Mouse (Mus musculus) cerebellum, postnatal 36 days (tissue): Measurements from ENCODE around the gene Ncstn.

Experiments used
- DNase-seq, 2 experiments: peaks; one replicate each; pipeline ENCODE4 v3.0.0; 2021 to 2022; ENCODE audit warnings: mixed read lengths in 2 of 2

The Ncstn gene

GRCm38 (mm10) chr1:172082101-172082898 lies at the start of gene Ncstn, which contains the start of gene Copa:
TSS of gene Ncstn (minus strand) at chr1:172082795.
TSS of gene Copa (plus strand) at chr1:172082529.
- peak; percentile 91 to 94 for DNase-seq

GRCm38 (mm10) chr1:172132319-172132718 lies 49.7 kb upstream of the Ncstn start:
- no peak for DNase-seq

GRCm38 (mm10) chr1:172129780-172130179 lies 47.2 kb upstream of the Ncstn start:
- DNase-seq: no peak

- no peak for DNase-seq
Measured at GRCm38 (mm10) chr1:172129108-172129507, 46.5 kb upstream of the Ncstn start.

DNA sequence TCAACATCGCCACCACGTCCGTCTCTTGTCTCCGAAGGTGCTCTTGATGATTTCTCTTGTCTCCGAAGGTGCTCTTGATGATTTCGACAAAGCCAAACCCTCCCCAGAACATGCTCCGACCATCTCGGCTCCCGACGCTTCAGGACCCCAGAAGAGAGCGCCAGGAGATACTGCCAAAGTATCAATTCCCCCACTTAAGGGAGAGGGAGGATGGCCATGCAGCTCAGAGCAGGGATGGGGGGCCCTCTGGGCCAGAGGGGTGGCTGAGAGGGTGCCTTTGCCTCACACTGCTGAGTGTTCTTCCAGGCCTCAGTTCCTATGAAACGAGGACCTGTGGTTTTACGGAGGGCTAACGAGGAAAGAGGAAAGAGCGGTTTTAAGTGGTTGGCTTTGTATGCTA lies 46.0 kb upstream of the Ncstn start:
- DNase-seq: no peak

GRCm38 (mm10) chr1:172127487-172127886 lies 44.9 kb upstream of the Ncstn start:
- DNase-seq: no peak

GRCm38 (mm10) chr1:172126376-172127347 lies 44.1 kb upstream of the Ncstn start, which contains the start of gene Pex19:
TSS of gene Pex19 (plus strand) at chr1:172126755.
- peak; percentile 83 to 84 for DNase-seq

DNA sequence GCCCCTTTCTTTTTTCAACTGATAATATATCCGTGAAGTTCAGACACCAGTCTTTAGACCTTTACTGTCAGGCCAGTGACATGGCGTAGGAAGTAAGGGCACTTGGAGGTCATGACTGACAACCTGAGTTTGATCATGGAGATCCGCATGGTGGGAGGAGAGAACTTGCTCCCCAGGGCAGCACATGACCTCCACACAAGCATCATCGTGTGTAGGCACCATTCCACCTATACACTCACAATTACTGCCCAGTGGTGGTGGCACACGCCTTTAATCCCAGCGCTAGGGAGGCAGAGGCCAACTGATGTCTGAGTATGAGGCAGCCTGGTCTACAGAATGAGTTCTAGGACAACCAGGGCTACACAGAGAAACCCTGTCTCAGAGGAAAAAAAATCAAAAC lies 42.0 kb upstream of the Ncstn start:
- DNase-seq: no peak

GRCm38 (mm10) chr1:172122671-172123070 lies 40.1 kb upstream of the Ncstn start:
- DNase-seq: no peak

- peak; percentile 35 to 46 for DNase-seq
Measured at GRCm38 (mm10) chr1:172119720-172120119, 37.1 kb upstream of the Ncstn start.

- DNase-seq: no peak
Measured at GRCm38 (mm10) chr1:172119100-172119499, 36.5 kb upstream of the Ncstn start.

DNA sequence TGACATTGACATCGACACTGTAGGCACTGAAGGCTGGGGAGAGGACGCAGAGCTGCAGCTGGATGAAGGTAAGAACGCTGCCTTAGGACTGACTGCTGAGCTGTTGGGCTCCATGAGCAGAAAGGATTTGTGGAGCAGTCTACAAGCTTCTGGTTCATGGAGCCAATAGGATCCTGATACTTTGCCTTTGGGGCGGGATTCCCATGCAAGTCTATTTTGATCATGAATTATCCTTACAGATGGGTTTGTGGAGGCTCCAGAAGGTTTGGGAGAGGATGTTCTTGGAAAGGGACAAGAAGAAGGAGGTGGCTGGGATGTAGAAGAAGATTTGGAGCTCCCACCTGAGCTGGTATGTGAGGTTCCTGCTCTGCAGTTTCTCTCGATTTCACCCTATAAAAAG lies 34.4 kb upstream of the Ncstn start:
- DNase-seq: no peak

- no peak for DNase-seq
Measured at GRCm38 (mm10) chr1:172107777-172108477, 25.3 kb upstream of the Ncstn start.

DNA sequence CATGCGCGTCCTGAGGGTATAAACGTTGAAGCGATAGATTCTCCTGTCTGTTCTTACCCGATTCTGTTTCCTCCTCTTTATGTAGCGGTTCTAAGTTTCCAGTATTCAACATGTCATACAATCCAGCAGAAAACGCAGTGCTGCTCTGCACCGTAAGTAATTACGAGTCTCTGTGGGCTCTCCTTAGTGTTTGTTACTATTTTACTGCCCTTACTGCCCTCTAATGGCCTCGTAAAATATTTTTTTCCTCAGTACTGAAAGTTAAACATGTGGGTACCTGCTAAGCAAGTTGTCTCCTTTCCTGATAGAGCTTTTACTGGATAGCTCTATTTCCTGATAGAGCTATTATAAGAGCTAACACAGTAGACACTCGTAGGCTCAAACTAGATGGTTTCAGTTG lies 22.5 kb upstream of the Ncstn start:
- no peak for DNase-seq

GRCm38 (mm10) chr1:172103619-172104018 lies 21.0 kb upstream of the Ncstn start:
- DNase-seq: no peak

DNA sequence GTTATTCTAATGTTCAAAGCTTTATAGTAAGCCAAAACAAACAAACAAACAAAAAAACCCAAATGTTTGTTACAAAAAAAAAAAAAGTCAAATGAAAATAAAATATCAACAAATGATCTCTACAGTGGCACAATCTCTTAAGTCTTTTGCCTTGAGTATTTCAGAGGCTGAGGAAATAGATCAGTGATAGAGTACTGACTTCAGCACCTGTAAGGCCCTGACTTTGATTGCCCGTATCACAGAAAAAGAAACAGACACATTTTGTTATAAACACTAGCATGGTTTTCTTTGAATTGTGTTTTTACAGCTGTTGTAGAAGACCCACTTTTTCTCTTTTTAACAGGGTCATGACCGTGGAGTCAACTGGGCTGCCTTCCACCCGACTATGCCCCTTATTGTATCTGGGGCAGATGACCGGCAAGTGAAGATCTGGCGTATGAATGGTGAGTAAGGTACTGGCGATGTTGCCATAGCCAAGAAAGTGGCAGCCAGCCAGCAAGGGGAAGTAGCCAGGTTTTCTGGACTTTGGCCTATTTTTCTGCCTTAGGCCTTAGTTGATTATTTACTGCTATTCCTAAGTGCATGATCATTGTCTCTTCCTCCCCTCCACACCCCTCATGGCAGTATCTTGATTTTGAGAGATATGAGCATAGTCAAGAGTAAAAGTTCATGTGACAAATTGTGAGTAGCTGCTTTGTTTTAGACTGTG lies 16.9 kb upstream of the Ncstn start:
- DNase-seq: peak; percentile 54 to 60

GRCm38 (mm10) chr1:172095202-172095601 lies 12.6 kb upstream of the Ncstn start:
- DNase-seq: no peak

DNA sequence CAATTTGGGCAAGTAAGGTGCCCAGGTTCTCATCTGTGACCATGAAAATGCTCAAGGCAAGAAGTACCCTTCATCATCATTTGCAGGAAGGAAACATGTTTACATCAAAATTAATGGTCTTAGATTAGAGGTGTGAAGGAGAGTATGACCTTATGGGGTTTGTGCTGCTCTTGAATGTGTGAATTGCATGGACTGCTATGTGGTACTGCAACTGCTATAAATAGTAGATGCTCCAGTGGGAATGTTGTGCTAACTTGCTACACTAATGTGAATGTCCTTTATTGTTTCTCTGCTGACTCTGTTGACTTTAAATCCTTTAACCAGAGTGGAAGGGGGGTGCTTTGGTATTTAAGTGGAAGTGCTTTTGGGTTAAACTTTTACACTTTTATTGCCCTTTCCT lies 11.7 kb upstream of the Ncstn start:
- no peak for DNase-seq

DNA sequence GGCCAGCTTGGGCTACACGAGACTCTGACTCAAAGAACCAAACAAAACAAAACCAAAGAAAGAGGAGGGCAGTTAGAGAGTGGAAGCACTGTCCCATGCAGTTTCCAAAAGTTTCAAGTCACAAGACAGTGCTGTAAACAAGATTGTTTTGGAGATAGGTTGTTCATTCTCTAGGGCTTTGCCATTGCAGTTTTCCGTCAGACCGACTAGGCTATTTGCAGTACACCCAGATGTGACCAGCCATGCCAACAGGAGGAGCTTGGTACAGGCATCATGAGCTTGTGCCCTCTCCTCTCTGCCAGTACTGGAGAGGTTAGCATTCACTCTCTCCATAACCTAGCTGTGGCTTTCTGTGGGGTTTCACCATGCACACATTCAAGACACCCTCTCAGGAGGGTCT lies 10.9 kb upstream of the Ncstn start:
- DNase-seq: no peak

DNA sequence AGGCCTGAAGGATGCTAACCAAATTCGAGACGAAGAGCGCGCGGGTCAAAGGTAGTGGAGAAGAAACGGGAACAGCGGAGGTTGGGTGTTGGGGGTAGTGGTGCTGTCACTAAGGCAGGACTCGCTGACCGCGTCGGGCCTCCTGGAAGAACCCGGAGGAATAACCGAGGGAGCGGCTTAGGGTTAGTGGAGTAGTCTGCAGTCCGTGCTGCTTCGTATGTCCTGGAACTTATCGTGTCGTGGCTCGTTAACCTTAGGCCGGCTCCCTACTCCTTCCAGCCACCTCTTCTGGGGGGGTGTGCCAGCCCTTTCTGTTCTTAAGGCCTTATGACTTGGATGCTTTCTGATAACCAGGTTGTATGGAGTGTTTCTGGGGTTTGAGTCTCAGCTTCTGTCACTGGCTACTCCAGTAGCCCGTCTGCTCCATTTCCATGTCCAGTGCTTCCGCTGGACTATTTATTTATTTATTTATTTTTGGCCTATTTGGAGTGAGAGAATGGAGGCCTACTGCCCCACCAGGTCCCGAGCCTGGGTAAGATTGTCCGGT lies 377 bp upstream of the Ncstn start:
- no peak for DNase-seq

DNA sequence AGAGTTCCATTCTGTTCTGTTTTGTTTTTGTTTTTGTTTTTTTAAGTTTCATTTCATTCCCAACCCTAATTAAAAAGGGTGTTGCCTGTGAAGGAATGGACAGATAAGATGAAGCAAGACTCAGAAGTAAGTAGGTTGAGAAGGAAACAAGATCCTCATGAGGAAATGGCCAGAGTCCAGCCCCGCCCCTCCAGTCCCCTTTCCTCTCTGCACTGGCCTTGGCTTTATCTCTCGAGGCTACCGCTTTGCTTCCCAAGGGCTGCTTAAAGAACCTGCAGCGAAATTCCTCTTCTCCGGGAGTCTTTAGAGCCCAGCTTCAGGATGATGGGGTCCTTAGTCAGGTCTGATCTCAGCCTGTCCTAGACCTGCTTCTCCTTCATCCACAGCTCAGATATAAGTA lies 4.6 kb downstream of the Ncstn start:
- DNase-seq: no peak

DNA sequence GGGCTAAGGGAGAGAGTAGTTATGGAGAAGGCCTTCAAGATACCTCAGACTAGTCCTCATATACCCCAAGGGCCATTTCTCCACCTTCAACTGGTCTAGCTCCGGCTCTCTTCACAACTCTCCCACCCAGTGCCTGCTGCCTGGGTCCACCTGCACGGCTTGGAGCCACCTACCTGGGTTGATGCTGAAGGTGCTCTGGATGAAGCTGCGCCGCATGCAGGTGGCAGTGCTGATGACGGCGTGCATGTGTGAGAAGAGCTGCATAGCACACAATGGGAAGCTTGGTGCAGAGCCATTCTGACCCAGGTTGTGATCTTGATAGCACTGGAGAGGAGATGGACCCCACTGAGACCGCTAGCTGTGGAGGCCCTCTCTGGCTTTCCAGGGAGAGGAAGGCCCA lies 10.0 kb downstream of the Ncstn start:
- DNase-seq: no peak
